Mouse (Mus musculus): Measurements from ENCODE around the gene Mrpl24. TPM values are rescaled to one million over a fixed set of nuclear protein-coding genes. Genes with fewer than 3 reads are reported as not detected.

The Mrpl24 gene
- polyA plus RNA-seq, 1 experiment from 2014 or later, result 77.5 TPM

DNA sequence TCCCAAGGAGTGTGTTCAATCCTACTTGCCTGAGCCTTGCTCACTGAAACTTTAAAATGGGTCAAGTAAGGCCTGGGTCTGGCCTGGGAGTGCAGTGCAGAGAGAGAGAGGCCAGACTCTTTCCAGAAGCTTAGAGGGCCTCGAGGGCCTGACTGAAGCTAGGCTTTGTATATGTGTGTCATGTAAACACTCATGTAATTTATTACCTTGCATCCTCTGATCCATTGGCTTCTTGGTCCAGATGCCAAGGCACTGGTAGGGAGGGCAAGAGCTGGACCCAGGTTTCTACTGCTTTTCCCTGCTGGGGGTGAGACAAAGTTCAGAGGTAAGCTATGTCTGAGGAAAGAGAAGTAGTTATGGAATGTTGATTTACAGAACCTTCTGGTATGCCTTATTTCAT lies 11.4 kb upstream of the Mrpl24 start:
- peak overlapping the region; percentile 98 for H3K4me3 ChIP-seq (ENCODE audit: low read length)
- WGBS, result 0% methylated on average over 1 of the region's 1 CpGs
- no peak for ATAC-seq (ENCODE audit: low read depth)

DNA sequence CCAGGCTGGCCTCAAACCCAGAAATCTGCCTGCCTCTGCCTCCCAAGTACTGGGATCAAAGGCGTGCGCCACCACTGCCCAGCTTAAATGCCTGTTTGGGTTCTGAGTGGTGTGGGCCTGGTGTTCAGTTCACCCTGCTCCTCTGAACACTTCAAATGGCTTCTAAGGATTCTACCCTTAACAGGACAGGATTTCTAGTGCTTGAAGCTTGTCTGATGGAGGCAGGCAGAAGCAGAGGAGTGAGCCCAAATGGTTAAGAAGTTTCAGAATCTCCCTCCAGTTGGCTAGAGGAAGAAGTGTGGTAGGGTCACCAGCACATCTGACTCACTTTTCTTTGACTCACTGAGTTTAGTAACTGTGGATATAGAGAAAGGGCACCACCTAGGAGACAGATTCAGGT lies 9.9 kb upstream of the Mrpl24 start:
- Histone ChIP-seq H3K27ac (ENCODE audit: low read length) (peak overlapping the region; percentile 98), H3K27me3 (ENCODE audit: control insufficient read depth, insufficient read depth, low read depth, low read length) (no peaks in the 10 kb centered on the region), H3K9me3 (ENCODE audit: control insufficient read depth, low read length) (no peaks in the 10 kb centered on the region), H3K4me2 (ENCODE audit: low read depth, low read length) (peak overlapping the region; percentile 49), H3K36me3 (ENCODE audit: control insufficient read depth, insufficient read depth, low read length) (peaks cover 10% of the 10 kb centered on the region; the same call in 1 of the 2 replicates), H3K9ac (ENCODE audit: low read length) (no peak overlapping the region; the same call in 1 of the 2 replicates), H3K4me3 (ENCODE audit: low read length) (no peak overlapping the region), H3K4me1 (replicated peaks; ENCODE audit: control insufficient read depth, insufficient read depth, low read length) (peaks cover 35% of the 10 kb centered on the region)
- WGBS, result 76% methylated on average over 2 of the region's 2 CpGs
- ATAC-seq (ENCODE audit: low read depth), result no peak

More for the DNA sequence above, 11.4 kb upstream of the Mrpl24 start:
- Histone ChIP-seq H3K36me3 (ENCODE audit: control insufficient read depth, insufficient read depth, low read length) (no peaks in the 10 kb centered on the region), H3K27me3 (ENCODE audit: control insufficient read depth, insufficient read depth, low read depth, low read length) (no peaks in the 10 kb centered on the region), H3K9me3 (ENCODE audit: control insufficient read depth, low read length) (no peaks in the 10 kb centered on the region), H3K27ac (ENCODE audit: low read length) (peak overlapping the region; percentile 98), H3K4me1 (replicated peaks; ENCODE audit: control insufficient read depth, insufficient read depth, low read length) (peaks cover 35% of the 10 kb centered on the region), H3K9ac (ENCODE audit: low read length) (peak overlapping the region; percentile 99), H3K4me2 (ENCODE audit: low read depth, low read length) (peak overlapping the region; percentile 86)

DNA sequence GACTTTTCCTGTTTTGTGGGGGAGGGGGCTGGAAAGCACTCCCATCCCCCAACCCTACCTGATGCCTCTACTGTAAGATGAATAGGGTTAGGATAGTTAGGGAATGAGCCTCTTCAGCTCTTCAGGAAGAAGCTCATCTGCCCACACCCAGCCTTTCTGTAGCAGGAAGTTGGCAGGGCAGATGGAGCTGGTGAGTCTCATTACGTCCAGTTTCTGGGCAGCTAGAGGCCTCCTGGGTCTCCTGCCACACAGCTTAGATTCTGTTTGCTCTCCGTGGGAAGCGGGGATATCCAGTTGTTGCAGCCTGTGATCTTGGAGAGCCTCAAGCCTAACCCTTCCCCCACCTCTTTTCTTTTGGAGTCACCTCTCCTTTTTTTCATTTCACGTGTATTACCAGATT lies 9.4 kb upstream of the Mrpl24 start:
- peak overlapping the region; percentile 98 for H3K27ac ChIP-seq (ENCODE audit: low read length)
- peaks cover 14% of the 10 kb centered on the region; the same call in 1 of the 2 replicates for H3K36me3 ChIP-seq (ENCODE audit: control insufficient read depth, insufficient read depth, low read length)
- peak overlapping the region; percentile 41 for H3K9ac ChIP-seq (ENCODE audit: low read length)
- peaks cover 35% of the 10 kb centered on the region for H3K4me1 ChIP-seq (replicated peaks; ENCODE audit: control insufficient read depth, insufficient read depth, low read length)
- peak overlapping the region; percentile 45 for H3K4me3 ChIP-seq (ENCODE audit: low read length)
- no peaks in the 10 kb centered on the region for H3K27me3 ChIP-seq (ENCODE audit: control insufficient read depth, insufficient read depth, low read depth, low read length)
- no peak for ATAC-seq (ENCODE audit: low read depth)
- WGBS, result 6% methylated on average over 4 of the region's 4 CpGs
- no peaks in the 10 kb centered on the region for H3K9me3 ChIP-seq (ENCODE audit: control insufficient read depth, low read length)
- peak overlapping the region; percentile 49 for H3K4me2 ChIP-seq (ENCODE audit: low read depth, low read length)

DNA sequence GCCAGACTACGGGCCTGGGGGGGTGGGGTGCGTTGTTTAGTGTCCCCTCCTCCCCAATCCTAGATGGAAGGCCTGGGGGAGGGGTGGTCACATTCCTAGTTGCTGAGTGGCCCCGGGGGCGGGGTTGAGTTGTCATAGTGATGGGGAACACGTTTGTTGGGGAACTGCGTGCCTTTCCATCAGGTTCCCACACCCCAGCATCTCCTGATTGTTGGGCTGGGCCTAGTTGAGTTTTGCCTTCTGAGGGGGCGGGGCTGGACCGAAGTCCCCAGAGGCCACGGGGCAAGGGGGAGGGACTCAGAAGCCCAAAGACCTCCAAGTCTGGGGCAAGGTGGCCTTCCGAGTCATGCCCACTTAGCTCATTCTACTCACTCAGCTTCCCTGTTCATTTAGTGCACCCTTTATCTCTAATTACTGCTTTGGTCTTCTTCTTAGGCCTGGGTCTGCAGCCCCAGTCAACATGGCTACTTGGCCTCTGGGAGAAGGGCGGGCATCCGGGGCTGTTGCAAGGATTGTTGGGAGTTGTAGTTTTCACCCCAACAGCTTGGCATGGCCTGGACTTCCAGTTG lies 8.6 kb upstream of the Mrpl24 start:
- H3K4me3 ChIP-seq (ENCODE audit: low read length), result peak overlapping the region; percentile 45
- H3K36me3 ChIP-seq (ENCODE audit: control insufficient read depth, insufficient read depth, low read length), result peaks cover 21% of the 10 kb centered on the region; the same call in 1 of the 2 replicates
- peak overlapping the region; percentile 41 for H3K9ac ChIP-seq (ENCODE audit: low read length)
- H3K9me3 ChIP-seq (ENCODE audit: control insufficient read depth, low read length), result no peaks in the 10 kb centered on the region
- H3K4me2 ChIP-seq (ENCODE audit: low read depth, low read length), result peak overlapping the region; percentile 49
- peak; percentile 29 for ATAC-seq (ENCODE audit: low read depth)
- peaks cover 35% of the 10 kb centered on the region for H3K4me1 ChIP-seq (replicated peaks; ENCODE audit: control insufficient read depth, insufficient read depth, low read length)
- H3K27me3 ChIP-seq (ENCODE audit: control insufficient read depth, insufficient read depth, low read depth, low read length), result no peaks in the 10 kb centered on the region
- H3K27ac ChIP-seq (ENCODE audit: low read length), result peak overlapping the region; percentile 98
- WGBS, result 8% methylated on average over 12 of the region's 12 CpGs

GRCm38 (mm10) chr3:87913491-87913890 lies 5.8 kb upstream of the Mrpl24 start:
- ATAC-seq (ENCODE audit: low read depth), result no peak
- Histone ChIP-seq H3K4me1 (replicated peaks; ENCODE audit: control insufficient read depth, insufficient read depth, low read length) (peaks cover 29% of the 10 kb centered on the region), H3K27ac (ENCODE audit: low read length) (no peak overlapping the region), H3K27me3 (ENCODE audit: control insufficient read depth, insufficient read depth, low read depth, low read length) (no peaks in the 10 kb centered on the region), H3K4me3 (ENCODE audit: low read length) (no peak overlapping the region), H3K9me3 (ENCODE audit: control insufficient read depth, low read length) (no peaks in the 10 kb centered on the region), H3K9ac (ENCODE audit: low read length) (no peak overlapping the region), H3K36me3 (ENCODE audit: control insufficient read depth, insufficient read depth, low read length) (peaks cover 31% of the 10 kb centered on the region), H3K4me2 (ENCODE audit: low read depth, low read length) (no peak overlapping the region)
- WGBS, result 84% methylated on average over 7 of the region's 7 CpGs

GRCm38 (mm10) chr3:87913891-87914290 lies 5.4 kb upstream of the Mrpl24 start:
- Histone ChIP-seq H3K9me3 (ENCODE audit: control insufficient read depth, low read length) (no peaks in the 10 kb centered on the region), H3K27me3 (ENCODE audit: control insufficient read depth, insufficient read depth, low read depth, low read length) (no peaks in the 10 kb centered on the region), H3K4me1 (replicated peaks; ENCODE audit: control insufficient read depth, insufficient read depth, low read length) (peaks cover 25% of the 10 kb centered on the region), H3K9ac (ENCODE audit: low read length) (no peak overlapping the region), H3K4me2 (ENCODE audit: low read depth, low read length) (no peak overlapping the region), H3K36me3 (ENCODE audit: control insufficient read depth, insufficient read depth, low read length) (peaks cover 31% of the 10 kb centered on the region), H3K27ac (ENCODE audit: low read length) (no peak overlapping the region), H3K4me3 (ENCODE audit: low read length) (no peak overlapping the region)
- ATAC-seq (ENCODE audit: low read depth), result no peak
- 89% methylated on average over 10 of the region's 10 CpGs for WGBS

- H3K27me3 ChIP-seq (ENCODE audit: control insufficient read depth, insufficient read depth, low read depth, low read length), result no peaks in the 10 kb centered on the region
- no peak for ATAC-seq (ENCODE audit: low read depth)
- H3K36me3 ChIP-seq (ENCODE audit: control insufficient read depth, insufficient read depth, low read length), result peaks cover 31% of the 10 kb centered on the region
- H3K9ac ChIP-seq (ENCODE audit: low read length), result no peak overlapping the region
- peaks cover 2% of the 10 kb centered on the region; the same call in 1 of the 2 replicates for H3K4me1 ChIP-seq (replicated peaks; ENCODE audit: control insufficient read depth, insufficient read depth, low read length)
- no peak overlapping the region for H3K4me2 ChIP-seq (ENCODE audit: low read depth, low read length)
- no peak overlapping the region for H3K27ac ChIP-seq (ENCODE audit: low read length)
- no peak overlapping the region for H3K4me3 ChIP-seq (ENCODE audit: low read length)
- 83% methylated on average over 1 of the region's 1 CpGs for WGBS
- no peaks in the 10 kb centered on the region for H3K9me3 ChIP-seq (ENCODE audit: control insufficient read depth, low read length)
Observed at GRCm38 (mm10) chr3:87916990-87917389, 2.3 kb upstream of the Mrpl24 start.

- no peak overlapping the region for H3K4me2 ChIP-seq (ENCODE audit: low read depth, low read length)
- peaks cover 2% of the 10 kb centered on the region; the same call in 1 of the 2 replicates for H3K4me1 ChIP-seq (replicated peaks; ENCODE audit: control insufficient read depth, insufficient read depth, low read length)
- no peak overlapping the region for H3K27ac ChIP-seq (ENCODE audit: low read length)
- 84% methylated on average over 1 of the region's 1 CpGs for WGBS
- no peak for ATAC-seq (ENCODE audit: low read depth)
- H3K9me3 ChIP-seq (ENCODE audit: control insufficient read depth, low read length), result no peaks in the 10 kb centered on the region
- no peaks in the 10 kb centered on the region for H3K27me3 ChIP-seq (ENCODE audit: control insufficient read depth, insufficient read depth, low read depth, low read length)
- no peak overlapping the region for H3K9ac ChIP-seq (ENCODE audit: low read length)
- no peak overlapping the region for H3K4me3 ChIP-seq (ENCODE audit: low read length)
- H3K36me3 ChIP-seq (ENCODE audit: control insufficient read depth, insufficient read depth, low read length), result peaks cover 44% of the 10 kb centered on the region
Observed at GRCm38 (mm10) chr3:87918551-87918950, 755 bp upstream of the Mrpl24 start.

DNA sequence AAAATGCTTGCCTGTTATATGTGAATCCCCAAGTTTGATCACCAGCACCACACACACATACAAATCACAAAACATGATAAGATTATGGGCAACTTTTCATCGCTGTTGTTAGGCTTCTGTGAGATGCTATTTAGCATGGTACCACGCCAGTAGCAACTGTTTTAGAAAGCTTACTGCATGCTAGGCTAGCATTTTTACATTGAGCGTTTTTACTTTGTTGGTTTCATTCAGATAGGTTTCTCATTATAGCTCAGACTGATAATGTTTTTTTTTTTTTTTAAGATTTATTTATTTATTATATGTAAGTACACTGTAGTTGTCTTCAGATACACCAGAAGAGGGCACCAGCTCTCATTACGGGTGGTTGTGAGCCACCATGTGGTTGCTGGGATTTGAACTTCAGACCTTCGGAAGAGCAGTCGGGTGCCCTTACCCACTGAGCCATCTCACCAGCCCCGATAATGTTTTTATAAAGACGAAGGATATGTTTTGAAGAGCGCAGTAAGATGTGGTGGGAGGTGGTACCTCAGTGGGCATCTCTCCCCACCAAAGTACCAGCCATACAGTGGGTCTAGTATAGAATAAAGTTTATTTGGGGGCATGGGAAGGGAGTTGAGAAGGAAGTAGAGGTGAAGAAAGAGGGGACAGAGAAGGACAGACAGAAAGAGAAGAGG lies 1.1 kb downstream of the Mrpl24 start:
- Histone ChIP-seq H3K9me3 (ENCODE audit: control insufficient read depth, low read length) (no peaks in the 10 kb centered on the region), H3K27ac (ENCODE audit: low read length) (no peak overlapping the region), H3K4me3 (ENCODE audit: low read length) (peak overlapping the region; percentile 69), H3K27me3 (ENCODE audit: control insufficient read depth, insufficient read depth, low read depth, low read length) (no peaks in the 10 kb centered on the region), H3K4me1 (replicated peaks; ENCODE audit: control insufficient read depth, insufficient read depth, low read length) (peaks cover 2% of the 10 kb centered on the region; the same call in 1 of the 2 replicates), H3K36me3 (ENCODE audit: control insufficient read depth, insufficient read depth, low read length) (peaks cover 42% of the 10 kb centered on the region), H3K4me2 (ENCODE audit: low read depth, low read length) (peak overlapping the region; percentile 62), H3K9ac (ENCODE audit: low read length) (no peak overlapping the region; the same call in 1 of the 2 replicates)
- no peak for ATAC-seq (ENCODE audit: low read depth)
- 62% methylated on average over 9 of the region's 9 CpGs for WGBS

All from lung, embryonic 16.5 days (tissue).